Mouse (Mus musculus): ENCODE measurements around the gene Mtfp1. TPM values are rescaled to one million over a fixed set of nuclear protein-coding genes. Genes with fewer than 3 reads are reported as not detected.

Mtfp1 gene
- total RNA-seq, 1 experiment from 2014 or later, result 16.0 TPM

Other genes starting within 250 kb of the Mtfp1 start
- gene Osbp2, start 231.5 kb downstream of the Mtfp1 start, total RNA-seq (2017), result not detected in 2 replicates
- not detected in 2 replicates for gene 4921536K21Rik, start 200.3 kb downstream of the Mtfp1 start, total RNA-seq (2017)
- 0.29 and 0.69 TPM in 2 replicates for gene Dusp18, start 200.2 kb downstream of the Mtfp1 start, total RNA-seq (2017)
- 1.3 and 2.6 TPM in 2 replicates for gene Slc35e4, start 180.8 kb downstream of the Mtfp1 start, total RNA-seq (2017)
- gene Tcn2, start 163.3 kb downstream of the Mtfp1 start, total RNA-seq (2017), result 13.3 and 14.8 TPM in 2 replicates
- gene Pes1, start 131.5 kb downstream of the Mtfp1 start, total RNA-seq (2017), result 140 and 247 TPM in 2 replicates
- gene 4930556J24Rik, start 118.7 kb downstream of the Mtfp1 start, total RNA-seq (2017), result not detected in 2 replicates
- 1.0 TPM in 1 of 2 replicates, not detected in the other for gene Gal3st1, start 111.8 kb downstream of the Mtfp1 start, total RNA-seq (2017)
- not detected in 2 replicates for gene Sec14l4, start 64.0 kb downstream of the Mtfp1 start, total RNA-seq (2017)
- not detected in 2 replicates for gene Sec14l3, start 30.6 kb downstream of the Mtfp1 start, total RNA-seq (2017)
- gene Sec14l2, start 28.0 kb upstream of the Mtfp1 start, total RNA-seq (2017), result 2.1 and 3.7 TPM in 2 replicates
- gene Rnf215, start 39.8 kb upstream of the Mtfp1 start, total RNA-seq (2017), result 8.7 and 11.5 TPM in 2 replicates
- gene Ccdc157, start 64.8 kb upstream of the Mtfp1 start, total RNA-seq (2017), result 2.1 TPM in 2 replicates
- gene Sf3a1, start 64.9 kb upstream of the Mtfp1 start, total RNA-seq (2017), result 47.1 and 54.6 TPM in 2 replicates
- 4.7 and 6.3 TPM in 2 replicates for gene Tbc1d10a, start 91.3 kb upstream of the Mtfp1 start, total RNA-seq (2017)
- gene Castor1, start 122.8 kb upstream of the Mtfp1 start, total RNA-seq (2017), result 0.50 and 4.6 TPM in 2 replicates
- gene Osm, start 141.0 kb upstream of the Mtfp1 start, total RNA-seq (2017), result 15.7 and 16.1 TPM in 2 replicates
- 0.63 and 1.1 TPM in 2 replicates for gene Lif, start 162.1 kb upstream of the Mtfp1 start, total RNA-seq (2017)

All from common myeloid progenitor, adult 5-6 weeks (primary cell).